Mouse (Mus musculus): ENCODE results near the gene Nrl. TPM values are rescaled to one million over a fixed set of nuclear protein-coding genes. Genes with fewer than 3 reads are reported as not detected.

Nrl gene
- polyA plus RNA-seq, 1 experiment from 2014 or later: not detected

DNA sequence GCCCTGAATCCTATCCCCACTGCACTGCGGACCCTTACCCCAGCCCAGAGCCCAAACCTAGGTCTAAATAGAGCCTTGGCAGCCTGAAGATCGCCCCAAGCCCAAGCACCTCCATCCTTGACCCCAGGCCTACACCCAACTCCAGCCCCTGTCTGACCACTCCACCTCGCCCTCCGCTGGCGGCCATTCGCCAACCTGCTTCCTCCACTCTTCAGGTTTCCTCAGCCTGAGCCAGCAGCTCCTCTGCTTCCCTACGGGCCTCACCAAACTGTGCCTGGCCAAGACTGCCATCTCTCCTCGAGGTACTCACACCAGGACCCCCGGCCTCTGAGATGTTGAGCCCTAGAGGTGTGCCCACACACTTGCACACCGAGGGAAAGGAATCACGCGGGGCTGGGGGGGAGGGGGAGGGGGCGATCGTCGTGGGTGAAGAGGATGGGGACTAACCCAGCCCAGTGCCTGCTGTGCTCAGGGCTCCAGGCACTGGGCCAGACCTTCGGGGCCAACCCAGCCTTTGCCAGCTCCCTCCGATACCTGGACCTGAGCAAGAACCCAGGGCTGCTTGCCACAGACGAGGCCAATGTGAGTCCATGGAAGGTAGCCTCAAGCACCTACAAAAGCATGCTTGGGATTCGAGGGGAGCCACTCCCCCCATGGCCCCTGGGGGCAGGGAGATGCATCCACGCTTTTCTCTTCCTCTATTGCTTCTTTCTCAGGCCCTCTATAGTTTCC lies 29.1 kb downstream of the Nrl start:
- Histone ChIP-seq H3K36me3 (ENCODE audit: insufficient read depth, low read length) (no peaks in the 10 kb centered on the region; the same call in 1 of the 2 replicates), H3K9ac (replicated peaks; ENCODE audit: low read length) (no peak overlapping the region), H3K4me3 (ENCODE audit: low read length) (no peak overlapping the region), H3K27me3 (ENCODE audit: insufficient read depth, low read length) (no peaks in the 10 kb centered on the region), H3K9me3 (ENCODE audit: low read length) (no peaks in the 10 kb centered on the region), H3K4me2 (replicated peaks; ENCODE audit: low read depth, low read length) (no peak overlapping the region), H3K27ac (ENCODE audit: low read length) (no peak overlapping the region), H3K4me1 (ENCODE audit: insufficient read depth, low read length) (peaks cover 10% of the 10 kb centered on the region; the same call in 1 of the 2 replicates)
- WGBS: 77% methylated on average over 19 of the region's 20 CpGs
- no peak for ATAC-seq (ENCODE audit: low FRiP score, low TSS enrichment)

DNA sequence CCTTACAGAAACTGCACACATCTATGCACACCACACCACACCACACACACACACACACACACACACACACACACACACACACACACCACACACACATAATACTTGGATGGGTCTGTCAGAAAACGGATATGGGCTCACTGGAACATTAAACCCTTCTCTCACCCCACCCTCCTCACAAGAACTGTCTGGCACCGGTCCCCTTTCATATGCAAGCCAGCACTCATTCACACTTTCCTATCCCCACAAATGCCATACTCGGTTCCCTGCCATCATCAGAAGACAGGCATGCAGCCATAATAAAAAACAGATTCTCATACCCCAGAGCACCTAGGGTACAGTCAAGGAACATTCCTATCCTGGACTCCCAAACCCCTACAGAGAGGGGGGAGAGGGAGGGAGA lies 32.7 kb downstream of the Nrl start:
- Histone ChIP-seq H3K36me3 (ENCODE audit: insufficient read depth, low read length) (peaks cover 10% of the 10 kb centered on the region; the same call in 1 of the 2 replicates), H3K27ac (ENCODE audit: low read length) (no peak overlapping the region), H3K9ac (replicated peaks; ENCODE audit: low read length) (no peak overlapping the region), H3K27me3 (ENCODE audit: insufficient read depth, low read length) (no peaks in the 10 kb centered on the region), H3K9me3 (ENCODE audit: low read length) (no peaks in the 10 kb centered on the region), H3K4me3 (ENCODE audit: low read length) (no peak overlapping the region), H3K4me2 (replicated peaks; ENCODE audit: low read depth, low read length) (no peak overlapping the region), H3K4me1 (ENCODE audit: insufficient read depth, low read length) (peaks cover 6% of the 10 kb centered on the region; the same call in 1 of the 2 replicates)
- 36% methylated on average over 3 of the region's 3 CpGs for WGBS
- no peak for ATAC-seq (ENCODE audit: low FRiP score, low TSS enrichment)

DNA sequence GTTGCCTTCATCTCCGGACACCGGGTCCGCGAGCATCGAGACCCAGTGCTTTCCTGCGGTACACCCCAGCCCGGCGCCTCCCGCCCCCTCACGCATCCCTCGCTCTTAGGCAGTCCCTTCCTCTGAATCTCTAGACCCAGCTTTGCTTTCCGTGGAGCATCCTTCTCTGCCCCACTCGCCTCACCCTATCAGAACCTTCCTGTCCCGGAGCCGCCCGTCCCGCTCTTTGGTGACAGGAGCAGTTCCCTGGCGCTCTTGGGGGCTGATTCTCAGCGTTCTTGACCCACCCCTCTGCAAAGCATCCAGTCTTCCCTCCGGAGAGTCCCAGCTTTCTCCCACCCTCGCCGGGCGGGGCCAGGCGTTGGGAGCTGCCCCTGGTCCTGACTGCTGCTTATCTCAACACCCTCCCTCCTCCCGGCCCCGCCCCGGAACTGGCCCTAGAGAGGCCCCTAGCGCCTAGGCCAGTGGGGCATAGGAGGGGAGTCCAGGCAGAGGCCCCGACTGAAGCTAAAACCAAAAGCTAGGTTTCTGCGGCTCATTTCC lies 33.4 kb downstream of the Nrl start:
- WGBS: under 1% methylated on average over 30 of the region's 30 CpGs
- Histone ChIP-seq H3K4me2 (replicated peaks; ENCODE audit: low read depth, low read length) (peak overlapping the region; percentile 99), H3K9ac (replicated peaks; ENCODE audit: low read length) (peak overlapping the region; percentile 74), H3K27me3 (ENCODE audit: insufficient read depth, low read length) (no peaks in the 10 kb centered on the region), H3K36me3 (ENCODE audit: insufficient read depth, low read length) (peaks cover 10% of the 10 kb centered on the region; the same call in 1 of the 2 replicates), H3K27ac (ENCODE audit: low read length) (peak overlapping the region; percentile 61), H3K9me3 (ENCODE audit: low read length) (no peaks in the 10 kb centered on the region), H3K4me3 (ENCODE audit: low read length) (peak overlapping the region; percentile 76), H3K4me1 (ENCODE audit: insufficient read depth, low read length) (peaks cover 6% of the 10 kb centered on the region; the same call in 1 of the 2 replicates)
- peak; percentile 83 for ATAC-seq (ENCODE audit: low FRiP score, low TSS enrichment)

DNA sequence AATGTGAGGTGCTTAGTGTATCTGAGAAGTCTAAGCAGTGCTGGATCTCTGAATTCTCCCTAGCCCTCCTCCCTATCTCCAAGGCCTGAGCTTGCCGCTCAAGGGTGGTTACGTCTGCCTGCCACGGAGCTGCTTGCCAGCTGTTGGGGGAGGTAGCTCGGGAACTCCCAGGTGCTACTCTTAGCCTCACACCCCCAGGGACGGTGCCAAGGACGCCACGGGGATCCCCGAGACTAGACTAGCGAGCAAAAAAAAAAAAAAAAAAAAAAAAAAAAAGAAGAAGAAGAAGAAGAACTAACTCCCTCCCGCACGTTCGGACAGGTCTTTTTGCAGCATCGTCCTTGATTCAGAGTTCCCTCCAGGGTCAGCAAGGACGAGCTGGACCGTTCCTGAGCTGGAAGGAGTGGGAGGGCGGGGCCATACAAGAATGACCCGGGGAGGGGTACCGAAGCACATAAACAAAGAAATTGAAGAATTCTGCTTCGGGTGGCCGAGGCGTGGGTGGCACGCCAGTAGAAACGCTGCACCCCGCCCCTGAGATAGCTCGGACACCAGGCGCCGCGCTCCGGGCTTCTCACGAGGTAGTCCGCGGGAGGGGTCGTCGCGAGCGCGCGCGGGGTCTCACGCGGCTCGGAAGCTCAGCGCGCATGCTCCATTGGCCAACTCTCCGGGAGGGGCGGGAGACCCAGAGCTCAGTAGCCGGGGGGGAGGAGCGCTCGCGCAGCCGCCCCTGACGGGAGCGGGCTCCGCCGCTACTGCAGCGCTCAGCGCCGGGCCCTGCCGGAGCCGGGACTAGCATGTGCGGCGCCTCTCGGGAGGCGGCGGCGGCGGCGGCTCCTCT lies 34.2 kb downstream of the Nrl start, which contains the start of gene Carmil3:
TSS of gene Carmil3 (plus strand) at position 291 of the 841 bp plus-strand sequence.
- Histone ChIP-seq H3K27ac (ENCODE audit: low read length) (peak within 1 kb of the TSS; percentile 61), H3K27me3 (ENCODE audit: insufficient read depth, low read length) (no peaks in the 10 kb centered on the region), H3K9ac (replicated peaks; ENCODE audit: low read length) (peak within 1 kb of the TSS; percentile 74), H3K4me3 (ENCODE audit: low read length) (peak within 1 kb of the TSS; percentile 76), H3K9me3 (ENCODE audit: low read length) (no peaks in the 10 kb centered on the region), H3K4me1 (ENCODE audit: insufficient read depth, low read length) (peaks cover 6% of the 10 kb centered on the region; the same call in 1 of the 2 replicates), H3K4me2 (replicated peaks; ENCODE audit: low read depth, low read length) (peak within 1 kb of the TSS; percentile 99), H3K36me3 (ENCODE audit: insufficient read depth, low read length) (peaks cover 17% of the 10 kb centered on the region)
- under 1% methylated on average over 64 of the region's 68 CpGs for WGBS
- ATAC-seq (ENCODE audit: low FRiP score, low TSS enrichment): peak; percentile 84

DNA sequence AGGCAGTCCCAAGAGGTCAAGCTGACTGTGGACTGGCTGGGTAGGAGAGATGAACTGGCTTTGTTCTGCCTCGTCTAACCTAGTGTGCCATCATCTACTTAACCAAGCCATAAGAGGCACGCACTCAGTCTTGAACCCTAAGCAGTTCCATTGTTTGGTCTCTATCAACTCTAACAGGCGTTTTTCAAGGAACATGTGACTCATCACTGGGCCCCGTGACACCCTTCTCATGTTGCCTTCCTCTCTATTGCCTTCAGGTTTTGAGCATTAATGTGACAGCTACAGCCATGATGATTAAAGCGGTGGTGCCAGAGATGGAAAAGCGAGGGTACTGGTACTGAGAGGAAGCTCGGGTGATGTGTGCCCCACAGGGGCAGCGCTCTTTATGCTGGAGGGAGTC lies 37.9 kb downstream of the Nrl start:
- H3K4me2 ChIP-seq (replicated peaks; ENCODE audit: low read depth, low read length): no peak overlapping the region
- no peak overlapping the region for H3K27ac ChIP-seq (ENCODE audit: low read length)
- no peaks in the 10 kb centered on the region for H3K9me3 ChIP-seq (ENCODE audit: low read length)
- no peak overlapping the region for H3K9ac ChIP-seq (replicated peaks; ENCODE audit: low read length)
- no peak for ATAC-seq (ENCODE audit: low FRiP score, low TSS enrichment)
- H3K4me3 ChIP-seq (ENCODE audit: low read length): no peak overlapping the region
- H3K36me3 ChIP-seq (ENCODE audit: insufficient read depth, low read length): peaks cover 18% of the 10 kb centered on the region; the same call in 1 of the 2 replicates
- 86% methylated on average over 8 of the region's 8 CpGs for WGBS
- H3K27me3 ChIP-seq (ENCODE audit: insufficient read depth, low read length): no peaks in the 10 kb centered on the region
- H3K4me1 ChIP-seq (ENCODE audit: insufficient read depth, low read length): peaks cover 6% of the 10 kb centered on the region; the same call in 1 of the 2 replicates

DNA sequence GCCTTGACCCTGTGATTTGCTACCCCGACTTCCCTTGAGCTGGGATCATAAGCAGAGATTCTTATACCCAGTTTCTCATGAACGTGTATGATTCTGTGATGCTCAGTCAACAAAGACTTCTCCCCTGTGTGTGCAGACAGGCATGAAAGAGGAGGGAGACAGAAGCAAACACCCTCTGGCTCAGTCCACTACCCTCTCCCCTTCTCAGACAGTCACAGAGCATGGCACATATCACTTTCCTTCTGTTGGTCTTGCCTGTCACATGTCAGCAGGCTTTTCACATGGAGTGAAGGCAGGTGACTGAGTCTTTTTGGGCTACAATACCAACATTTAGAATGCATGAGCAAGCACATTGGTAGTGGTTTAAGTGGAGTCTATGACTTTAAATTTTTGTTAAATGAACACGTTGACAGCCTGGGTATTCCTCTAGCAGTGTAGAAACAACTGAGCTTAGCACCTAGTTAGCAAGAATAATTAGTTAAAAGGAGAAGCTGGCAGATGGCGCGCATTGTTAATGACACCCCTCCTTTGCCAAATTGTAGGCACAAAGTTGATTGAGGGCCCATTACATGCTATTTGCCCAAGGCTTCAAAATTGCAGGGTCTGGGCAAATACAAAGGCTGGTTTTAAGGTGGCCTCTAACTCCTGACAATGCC lies 40.2 kb downstream of the Nrl start:
- peaks cover 22% of the 10 kb centered on the region; the same call in 1 of the 2 replicates for H3K36me3 ChIP-seq (ENCODE audit: insufficient read depth, low read length)
- WGBS: 64% methylated on average over 5 of the region's 5 CpGs
- no peak for ATAC-seq (ENCODE audit: low FRiP score, low TSS enrichment)
- no peak overlapping the region for H3K9ac ChIP-seq (replicated peaks; ENCODE audit: low read length)
- no peaks in the 10 kb centered on the region for H3K27me3 ChIP-seq (ENCODE audit: insufficient read depth, low read length)
- no peak overlapping the region for H3K27ac ChIP-seq (ENCODE audit: low read length)
- no peak overlapping the region for H3K4me3 ChIP-seq (ENCODE audit: low read length)
- H3K4me1 ChIP-seq (ENCODE audit: insufficient read depth, low read length): peaks cover 6% of the 10 kb centered on the region
- no peak overlapping the region for H3K4me2 ChIP-seq (replicated peaks; ENCODE audit: low read depth, low read length)
- H3K9me3 ChIP-seq (ENCODE audit: low read length): no peaks in the 10 kb centered on the region

DNA sequence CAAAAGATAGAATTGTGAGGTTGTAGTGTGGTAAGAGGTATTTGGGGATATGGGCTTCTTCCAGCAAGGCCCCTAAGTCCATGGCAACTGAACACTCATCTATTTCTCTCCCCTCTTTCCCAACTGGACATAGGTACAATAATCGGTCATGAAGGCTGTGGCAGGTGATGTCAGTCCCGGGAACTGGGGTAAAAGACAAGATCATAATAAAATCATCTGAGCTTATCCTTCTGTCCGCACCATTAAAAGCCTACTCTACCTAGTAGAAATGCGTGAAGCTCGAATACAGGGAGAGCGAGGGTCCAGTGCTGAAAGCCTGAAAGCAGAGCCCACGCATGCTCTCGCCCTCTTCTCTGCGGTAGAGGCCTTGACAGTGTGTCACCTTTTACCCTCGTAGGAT lies 45.2 kb downstream of the Nrl start:
- H3K4me3 ChIP-seq (ENCODE audit: low read length): peak overlapping the region; percentile 81; the same call in 1 of the 2 replicates
- WGBS: 90% methylated on average over 10 of the region's 10 CpGs
- peak overlapping the region; percentile 32 for H3K9ac ChIP-seq (replicated peaks; ENCODE audit: low read length)

DNA sequence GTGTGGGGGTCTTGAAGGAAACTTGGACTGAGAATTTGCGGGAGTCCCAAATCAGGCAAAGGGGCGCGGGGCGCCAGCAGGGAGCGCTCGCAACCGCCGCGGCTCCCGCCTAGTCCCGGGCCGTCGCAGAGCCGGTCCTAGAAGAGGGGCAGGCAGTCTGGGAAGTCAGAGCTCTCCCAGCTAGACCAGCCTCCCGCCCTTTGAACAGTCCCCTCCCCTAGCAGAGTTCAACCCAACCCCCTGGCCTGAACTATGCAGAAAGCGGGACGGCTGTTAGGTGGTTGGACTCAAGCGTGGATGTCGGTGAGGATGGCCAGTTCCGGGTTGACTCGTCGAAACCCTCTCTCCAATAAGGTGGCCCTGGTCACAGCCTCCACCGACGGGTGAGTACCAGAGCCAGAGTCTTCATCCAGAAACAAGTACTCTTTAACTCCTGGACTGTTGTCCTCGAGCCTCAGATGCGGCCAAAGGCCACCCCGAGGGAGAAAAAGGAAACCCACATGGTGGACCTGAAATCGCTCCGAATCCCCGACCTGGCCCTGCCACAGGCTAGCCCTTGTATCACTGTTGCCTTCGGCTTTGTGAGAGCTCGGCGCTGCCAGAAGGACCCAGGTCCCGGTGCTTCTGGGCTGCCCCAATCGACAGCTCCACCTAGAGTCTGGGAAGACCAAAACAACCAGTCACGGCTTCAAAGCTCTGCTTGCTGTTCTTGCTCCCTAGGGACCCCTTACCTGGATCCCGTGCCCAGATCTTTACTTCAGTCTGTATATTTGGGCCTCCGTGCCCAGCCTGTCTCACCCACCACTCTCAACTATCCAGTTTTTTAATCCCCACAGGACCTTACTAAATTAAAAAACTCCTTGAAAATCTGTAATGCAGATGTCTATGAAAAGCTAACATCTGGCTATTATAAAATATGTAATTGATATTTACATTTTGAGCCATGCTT lies 45.9 kb downstream of the Nrl start, which contains the start of gene Dhrs4:
TSS of gene Dhrs4 (plus strand) at position 108 of the 949 bp plus-strand sequence.
- H3K4me3 ChIP-seq (ENCODE audit: low read length): peak within 1 kb of the TSS; percentile 81
- peaks cover 4% of the 10 kb centered on the region; the same call in 1 of the 2 replicates for H3K36me3 ChIP-seq (ENCODE audit: insufficient read depth, low read length)
- H3K9ac ChIP-seq (replicated peaks; ENCODE audit: low read length): peak within 1 kb of the TSS; percentile 90
- H3K4me1 ChIP-seq (ENCODE audit: insufficient read depth, low read length): peaks cover 10% of the 10 kb centered on the region
- ATAC-seq (ENCODE audit: low FRiP score, low TSS enrichment): peak; percentile 99
- no peaks in the 10 kb centered on the region for H3K27me3 ChIP-seq (ENCODE audit: insufficient read depth, low read length)
- WGBS: 1% methylated on average over 38 of the region's 38 CpGs
- H3K9me3 ChIP-seq (ENCODE audit: low read length): no peaks in the 10 kb centered on the region
- peak within 1 kb of the TSS; percentile 93 for H3K27ac ChIP-seq (ENCODE audit: low read length)
- peak within 1 kb of the TSS; percentile 72 for H3K4me2 ChIP-seq (replicated peaks; ENCODE audit: low read depth, low read length)

More for the DNA sequence above, 45.2 kb downstream of the Nrl start:
- H3K27me3 ChIP-seq (ENCODE audit: insufficient read depth, low read length): no peaks in the 10 kb centered on the region
- ATAC-seq (ENCODE audit: low FRiP score, low TSS enrichment): no peak
- no peaks in the 10 kb centered on the region for H3K9me3 ChIP-seq (ENCODE audit: low read length)
- no peak overlapping the region for H3K27ac ChIP-seq (ENCODE audit: low read length)
- peaks cover 4% of the 10 kb centered on the region; the same call in 1 of the 2 replicates for H3K36me3 ChIP-seq (ENCODE audit: insufficient read depth, low read length)
- peaks cover 10% of the 10 kb centered on the region for H3K4me1 ChIP-seq (ENCODE audit: insufficient read depth, low read length)
- H3K4me2 ChIP-seq (replicated peaks; ENCODE audit: low read depth, low read length): peak overlapping the region; percentile 72

Measured in kidney, embryonic 16.5 days (tissue).